Mouse (Mus musculus) heart, postnatal 10 days (tissue): ENCODE measurements at regions not wholly inside any gene's neighbourhood (a gene's known extent, or its start where the extent isn't known, plus 50 kb on each side); places are given as distances from the start of the nearest gene placed in this dataset.

Experiments
- DNase-seq, 2 experiments: peaks; one replicate each; pipeline ENCODE4 v3.0.0; 2021
- intact Hi-C: fragments of 180-260 bp; cut with DNase I; formaldehyde crosslinking; loops from one replicate; pipeline ENCODE4 v1.15.1; 2025

DNA sequence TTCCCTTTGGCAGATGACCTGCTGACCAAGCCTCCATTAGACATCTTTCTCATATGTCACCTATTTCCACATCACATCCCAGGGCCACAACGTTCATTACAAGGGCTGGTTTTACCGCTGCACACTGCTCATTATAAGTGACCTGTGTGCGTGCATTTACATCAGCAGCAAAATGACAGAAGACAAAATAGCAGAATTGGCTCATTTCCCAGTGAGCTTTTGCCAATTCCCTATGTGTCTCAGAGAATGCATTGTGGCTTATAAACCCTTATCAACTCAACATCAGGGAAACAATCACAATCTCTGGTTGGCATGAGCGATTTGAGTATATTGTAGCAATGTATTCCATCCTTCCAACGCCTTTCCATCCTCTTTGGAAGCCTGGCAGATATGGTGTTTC is 364.7 kb downstream of the Samd5 start:
- no peak for DNase-seq
- intact Hi-C loops: no loop called here

DNA sequence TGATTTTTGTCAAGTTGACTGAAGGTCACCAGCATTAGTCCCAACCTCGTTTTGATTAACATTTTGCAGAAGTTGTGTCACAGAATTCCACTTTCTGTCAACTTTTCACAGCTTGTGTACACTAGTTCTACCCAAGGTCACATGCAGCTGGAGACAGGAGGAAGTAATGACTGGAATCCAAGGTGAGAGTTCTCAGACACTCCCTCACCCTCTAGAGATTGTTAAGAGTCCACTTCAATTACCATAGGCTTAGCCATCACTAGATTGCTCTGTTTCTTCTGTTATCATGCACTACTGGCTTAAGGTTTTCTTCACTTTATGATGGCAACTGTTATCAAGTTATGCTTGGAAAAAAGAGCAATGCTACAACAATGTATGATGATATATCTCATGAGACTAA is 379.0 kb downstream of the Samd5 start:
- DNase-seq: no peak
- intact Hi-C loops: no loop called here

- intact Hi-C loops: no loop called here
- no peak for DNase-seq
These were observed 379.7 kb downstream of the Samd5 start for GRCm38 (mm10) chr10:9295269-9295668.

GRCm38 (mm10) chr10:9294620-9295019 is 380.4 kb downstream of the Samd5 start:
- no peak for DNase-seq
- intact Hi-C loops: no loop called here

- no peak for DNase-seq
These were observed 383.4 kb downstream of the Samd5 start for GRCm38 (mm10) chr10:9291456-9292146.

DNA sequence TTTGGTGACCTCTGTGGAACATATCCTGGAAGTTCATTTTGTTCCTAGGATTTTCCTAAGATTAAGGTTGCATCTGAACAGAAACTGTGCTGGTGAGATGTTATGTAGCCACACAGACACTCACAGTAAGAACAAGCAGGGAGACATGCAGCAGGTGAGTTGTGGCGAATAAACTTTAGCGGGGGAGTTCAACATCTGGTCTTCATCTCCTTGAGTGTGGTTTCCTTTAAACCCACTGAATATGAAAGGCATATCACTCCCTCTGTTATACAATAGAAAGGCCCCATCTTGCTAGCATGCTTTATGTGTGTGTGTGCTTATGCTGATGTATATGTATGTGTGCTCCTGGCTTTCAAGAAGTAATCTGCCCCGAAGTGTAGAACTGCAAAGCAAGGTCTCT is 387.1 kb upstream of the Sash1 start:
- DNase-seq: no peak
- intact Hi-C loops: no loop called here

More at GRCm38 (mm10) chr10:9291456-9292146, 383.4 kb downstream of the Samd5 start:
- intact Hi-C loops: no loop called here

- intact Hi-C loops: no loop called here
- peak; percentile 63 to 71 for DNase-seq
These were observed 386.4 kb upstream of the Sash1 start for GRCm38 (mm10) chr10:9272243-9272642.

DNA sequence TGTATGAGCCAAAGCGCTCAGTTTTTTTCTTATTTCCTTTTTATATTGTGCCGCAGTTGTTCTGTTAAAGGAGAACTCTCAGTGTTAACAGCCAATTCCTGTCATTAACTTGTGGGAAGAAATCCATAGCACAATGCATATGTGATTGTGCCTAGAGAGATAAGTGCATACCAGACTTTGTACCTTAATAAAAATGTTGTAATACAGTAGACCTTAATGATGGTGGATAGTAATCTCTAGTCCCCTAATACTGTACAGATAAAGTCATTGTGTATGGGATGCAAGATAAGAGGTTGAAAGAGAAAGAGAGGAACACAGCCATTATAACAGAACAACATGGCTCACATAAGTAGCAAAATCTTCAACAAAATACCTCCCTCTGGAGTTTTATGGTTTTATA is 379.7 kb upstream of the Sash1 start:
- no peak for DNase-seq
- intact Hi-C loops: no loop called here

DNA sequence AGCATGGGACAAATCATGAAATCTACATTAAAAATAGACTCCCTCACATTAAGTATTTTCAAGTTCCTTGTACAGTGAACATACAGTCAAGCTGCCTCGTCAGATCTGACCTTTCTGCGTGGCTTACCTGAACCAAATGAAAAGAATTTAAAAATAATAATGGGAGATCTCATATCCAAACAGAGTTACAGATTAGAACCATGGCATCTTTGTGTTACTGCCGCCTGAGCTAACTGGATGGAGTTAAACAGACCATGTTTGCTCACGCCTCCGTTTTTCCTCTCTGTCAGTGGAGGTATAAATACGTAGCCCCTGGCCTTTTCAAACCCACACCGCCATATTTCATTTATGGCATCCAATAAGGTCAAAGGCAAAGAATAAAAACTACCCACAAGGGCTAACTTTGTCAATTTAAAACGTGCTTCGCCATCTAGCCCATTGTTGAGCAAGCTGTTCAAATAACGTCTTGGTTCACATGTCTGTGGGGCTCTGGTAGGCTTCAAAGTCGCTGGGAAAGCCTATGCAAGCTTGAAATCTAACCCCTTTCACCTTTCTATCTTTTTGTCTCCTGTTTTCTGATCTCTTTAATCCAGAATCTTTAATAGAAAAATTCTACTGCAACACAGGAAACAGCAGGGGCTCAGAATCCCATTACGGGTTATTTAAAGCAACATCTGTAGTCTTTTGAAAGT is 378.6 kb upstream of the Sash1 start:
- intact Hi-C loops: no loop called here
- no peak for DNase-seq

DNA sequence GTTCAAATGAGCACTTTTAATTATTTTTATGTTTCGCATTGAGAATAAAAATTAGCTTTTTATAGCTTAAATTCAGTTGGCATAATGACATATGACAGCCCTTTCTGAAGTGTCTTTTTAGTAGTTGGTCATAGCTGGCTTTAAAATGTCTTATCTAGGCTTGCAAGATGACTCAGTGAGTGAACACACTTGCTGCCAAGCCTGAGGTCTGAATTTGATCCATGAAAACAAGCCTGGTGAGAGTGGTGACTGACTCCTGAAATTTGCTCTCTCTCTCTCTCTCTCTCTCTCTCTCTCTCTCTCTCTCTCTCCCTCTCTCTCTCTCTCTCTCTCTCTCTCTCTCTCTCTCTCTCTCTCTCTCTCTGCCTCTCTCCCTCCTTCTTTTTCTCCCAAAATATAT is 372.8 kb upstream of the Sash1 start:
- DNase-seq: peak in 1 of 2 experiments; percentile 21
- intact Hi-C loops: no loop called here

DNA sequence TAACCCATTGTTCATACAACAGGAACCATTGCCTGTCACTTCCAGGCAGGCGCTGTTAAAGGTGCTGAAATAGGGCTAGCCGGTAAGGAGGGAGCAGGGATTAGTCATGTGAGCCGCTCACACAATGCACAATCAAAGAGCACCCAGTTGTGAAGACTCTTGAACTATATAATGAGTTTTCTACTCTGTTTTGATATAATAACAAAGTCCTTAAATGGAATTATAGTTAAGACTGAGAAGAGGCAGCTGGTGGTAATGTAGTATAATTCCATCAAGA is 367.0 kb upstream of the Sash1 start:
- DNase-seq: no peak
- intact Hi-C loops: no loop called here

DNA sequence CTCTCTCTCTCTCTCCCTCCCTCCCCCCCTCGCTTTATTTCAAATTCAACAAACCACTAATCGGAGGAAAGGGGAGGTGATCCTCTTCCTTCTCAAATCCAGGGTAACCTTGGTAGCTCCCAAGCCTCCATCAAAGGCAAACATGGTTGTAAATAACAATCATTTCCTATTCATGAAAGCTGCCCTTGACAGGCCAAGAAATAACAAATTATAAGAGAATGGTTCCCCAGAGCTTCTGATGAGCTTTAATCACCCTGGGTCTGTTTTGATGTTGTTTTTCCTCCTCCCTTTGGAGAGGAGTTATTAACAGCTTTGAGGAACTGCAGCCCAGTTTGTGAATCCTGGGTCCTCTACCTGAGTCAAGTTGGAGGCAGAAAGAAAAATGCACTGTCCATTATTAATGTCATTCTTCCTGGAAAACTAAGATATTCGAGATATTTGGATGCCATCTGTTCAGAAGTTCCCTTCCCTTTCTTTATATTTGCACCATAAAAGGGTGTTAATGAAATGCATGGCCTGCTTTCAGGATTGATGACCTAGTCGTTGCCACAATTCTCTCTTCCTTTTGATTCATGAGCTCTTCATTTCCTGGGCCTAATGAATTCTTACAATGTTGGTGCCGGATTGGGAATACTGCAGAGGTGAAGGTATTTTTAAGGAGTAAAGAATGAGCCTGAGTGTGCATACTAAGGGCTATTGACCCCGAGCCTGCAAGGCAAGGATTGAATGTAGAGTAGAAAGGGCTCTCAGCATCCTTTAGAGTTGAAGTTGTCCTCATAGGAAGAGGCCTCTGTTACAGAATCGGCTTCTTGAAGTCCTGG is 366.5 kb upstream of the Sash1 start:
- intact Hi-C loops: no loop called here
- DNase-seq: no peak

DNA sequence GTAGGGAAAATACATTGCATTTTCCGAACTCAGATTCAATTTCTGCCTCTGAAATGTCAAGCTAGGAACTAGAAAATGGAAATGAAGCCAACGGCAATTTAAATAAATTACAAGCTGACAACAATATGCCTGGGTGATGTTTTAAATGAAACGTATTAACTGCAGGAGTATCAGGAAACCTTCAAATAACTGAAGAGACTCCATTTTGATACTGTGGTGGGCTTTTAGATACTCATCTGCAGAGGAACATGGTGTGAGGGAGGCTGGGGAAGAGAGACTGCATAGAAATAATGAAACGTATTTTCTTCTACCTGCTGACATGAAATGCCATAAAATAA is 357.4 kb upstream of the Sash1 start:
- DNase-seq: no peak
- intact Hi-C loops: no loop called here

- no peak for DNase-seq
- intact Hi-C loops: no loop called here
These were observed 356.9 kb upstream of the Sash1 start for GRCm38 (mm10) chr10:9242596-9243280.

DNA sequence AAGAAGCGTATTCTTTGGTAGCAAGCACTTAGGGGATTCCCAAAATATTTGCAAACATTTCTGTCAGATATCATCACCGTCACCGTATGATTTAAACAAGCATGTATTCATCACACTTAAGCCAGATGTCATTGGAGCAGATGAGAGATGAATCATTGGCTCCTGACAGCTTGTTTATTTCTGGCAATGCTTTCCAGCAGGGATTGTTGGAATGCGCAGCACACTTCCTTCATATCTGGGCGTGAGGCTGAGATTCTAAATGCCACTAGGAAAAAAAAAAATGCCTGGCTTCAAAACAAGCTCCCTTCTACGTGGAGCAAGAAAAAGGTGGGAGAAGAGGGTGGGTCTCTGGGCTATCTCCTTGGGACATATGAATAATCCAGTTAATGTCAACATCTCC is 354.1 kb upstream of the Sash1 start:
- peak; percentile 57 to 64 for DNase-seq
- intact Hi-C loops: no loop called here

- DNase-seq: no peak
- intact Hi-C loops: no loop called here
These were observed 345.9 kb upstream of the Sash1 start for GRCm38 (mm10) chr10:9231751-9232150.

DNA sequence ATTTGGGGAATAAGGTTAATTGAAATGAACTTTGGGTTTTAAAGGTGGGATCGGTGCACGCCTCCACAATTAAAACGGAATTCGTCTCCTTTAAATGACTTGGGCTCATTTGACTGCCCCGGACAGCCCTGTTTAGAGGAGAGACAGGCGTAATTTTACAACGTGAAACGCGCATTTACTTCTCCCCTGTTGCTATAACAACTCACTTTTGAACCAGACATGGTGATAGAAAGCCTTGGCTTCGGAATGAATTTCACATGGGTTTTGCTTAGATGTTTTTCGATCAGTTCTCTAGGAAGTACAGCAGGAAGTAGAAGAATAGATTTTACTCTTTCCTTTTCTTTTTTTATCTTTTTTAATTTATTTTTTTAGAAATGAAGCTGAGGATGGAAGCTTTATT is 343.2 kb upstream of the Sash1 start:
- intact Hi-C loops: no loop called here
- no peak for DNase-seq

DNA sequence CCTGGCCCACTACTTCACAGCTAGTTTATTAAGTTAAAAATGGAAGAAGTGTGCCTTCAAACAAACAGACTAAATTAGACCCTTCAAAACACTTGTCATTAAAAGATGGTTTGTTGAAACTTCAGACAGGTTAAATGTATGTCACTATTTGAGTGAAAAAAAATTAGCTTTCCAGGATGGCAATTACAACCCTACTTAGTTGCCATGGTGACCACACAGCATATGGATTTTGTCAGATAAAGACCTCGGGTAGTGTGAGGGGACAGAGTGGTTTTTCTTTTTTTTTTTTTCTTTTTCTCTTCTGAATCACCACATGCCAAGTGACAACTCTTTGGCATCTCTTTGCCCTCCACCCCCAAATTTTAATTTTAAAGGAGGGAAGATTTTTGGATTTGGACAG is 341.5 kb upstream of the Sash1 start:
- intact Hi-C loops: no loop called here

GRCm38 (mm10) chr10:9210646-9211045 is 324.8 kb upstream of the Sash1 start:
- DNase-seq: no peak
- intact Hi-C loops: no loop called here

More for the DNA sequence above, 341.5 kb upstream of the Sash1 start:
- DNase-seq: no peak

- intact Hi-C loops: no loop called here
- DNase-seq: no peak
These were observed 318.2 kb upstream of the Sash1 start for GRCm38 (mm10) chr10:9204096-9204495.

- intact Hi-C loops: no loop called here
- no peak for DNase-seq
These were observed 317.5 kb upstream of the Sash1 start for GRCm38 (mm10) chr10:9203323-9203722.

DNA sequence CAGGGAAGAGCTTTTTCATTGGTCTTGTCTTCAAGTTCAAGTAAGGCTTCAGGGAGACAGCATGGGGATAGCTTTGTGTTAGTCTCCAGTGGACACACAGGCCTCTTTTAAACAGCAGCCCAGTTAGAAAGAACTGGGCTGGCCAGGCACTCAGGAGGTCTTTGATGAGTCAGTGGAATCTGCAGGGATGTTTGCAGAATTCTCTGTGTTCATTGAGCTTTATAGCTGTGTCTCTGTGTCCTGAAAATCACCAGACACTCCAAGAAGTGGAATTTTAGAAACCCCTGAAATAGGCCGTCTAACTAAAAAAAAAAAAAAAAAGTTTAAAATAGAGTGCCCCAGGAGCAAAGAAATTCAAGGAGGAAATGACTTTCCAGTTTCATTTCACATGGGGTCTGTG is 317.1 kb upstream of the Sash1 start:
- no peak for DNase-seq
- intact Hi-C loops: no loop called here
